Mouse (Mus musculus): ENCODE measurements around the gene Hemk1. TPM values are rescaled to one million over a fixed set of nuclear protein-coding genes. Genes with fewer than 3 reads are reported as not detected.
A peak's percentile ranks its signal among the peaks of the same experiment; 100 is the strongest.

Hemk1 gene
- 13.3 and 14.9 TPM in 2 replicates for polyA plus RNA-seq (2016; fragmentation: Nextera tagmentation; extraction: Ambion mirVana)

DNA sequence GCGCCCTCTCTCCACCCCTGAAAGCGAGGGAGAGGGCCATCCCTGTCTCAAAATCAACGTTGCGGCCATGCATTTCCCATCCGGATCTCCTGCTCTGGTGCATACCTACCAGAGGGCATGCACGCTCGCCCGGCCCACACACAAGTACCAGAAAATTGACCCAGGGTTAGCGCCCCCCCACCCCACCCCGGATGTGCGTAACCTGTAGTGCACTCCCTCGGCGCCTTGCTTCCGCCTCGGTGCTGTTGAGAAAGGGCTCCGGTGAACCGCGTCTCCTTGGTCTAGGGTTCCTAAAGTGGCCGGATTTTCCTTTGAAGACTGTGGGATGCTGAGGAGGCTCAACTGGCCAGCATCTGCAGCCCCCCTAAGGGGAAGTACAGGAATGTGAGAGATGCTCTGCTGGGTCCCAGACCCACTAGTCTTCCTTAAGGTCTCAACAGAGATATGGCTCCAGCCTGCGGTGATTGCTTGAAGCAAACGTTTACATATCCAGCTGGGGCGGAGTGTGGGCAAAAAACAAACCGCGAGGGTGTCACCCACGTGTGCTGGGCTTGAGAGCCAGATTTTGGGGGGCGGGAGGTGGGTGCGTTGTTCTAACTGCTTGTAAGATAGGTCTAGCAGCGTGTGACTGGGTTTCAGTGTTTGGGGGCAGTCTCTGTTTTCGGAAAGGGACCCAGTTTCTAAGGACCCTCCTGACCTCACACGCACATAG is at the start of gene Hemk1:
Gene Hemk1 (minus strand): TSS at position 179 of the 712 bp plus-strand sequence.
- peak within 1 kb of the TSS; percentile 76 for H3K27ac ChIP-seq (replicated peaks)
- peak within 1 kb of the TSS; percentile 61 for H3K4me3 ChIP-seq
- H3K4me1 ChIP-seq, result peaks cover 30% of the 10 kb centered on the region
- ATAC-seq (ENCODE audit: low FRiP score, low read depth), result peak; percentile 71
- 4% methylated on average over 30 of the region's 30 CpGs for WGBS
- peaks cover 21% of the 10 kb centered on the region for H3K27me3 ChIP-seq
- H3K36me3 ChIP-seq, result 0 out of 2 replicates have a peak, but pooled peaks cover 7% of the 10 kb centered on the region
- peak within 1 kb of the TSS; percentile 74 for H3K9ac ChIP-seq (replicated peaks)
- H3K9me3 ChIP-seq, result no peaks in the 10 kb centered on the region
- H3K4me2 ChIP-seq (replicated peaks), result peak within 1 kb of the TSS; percentile 93

DNA sequence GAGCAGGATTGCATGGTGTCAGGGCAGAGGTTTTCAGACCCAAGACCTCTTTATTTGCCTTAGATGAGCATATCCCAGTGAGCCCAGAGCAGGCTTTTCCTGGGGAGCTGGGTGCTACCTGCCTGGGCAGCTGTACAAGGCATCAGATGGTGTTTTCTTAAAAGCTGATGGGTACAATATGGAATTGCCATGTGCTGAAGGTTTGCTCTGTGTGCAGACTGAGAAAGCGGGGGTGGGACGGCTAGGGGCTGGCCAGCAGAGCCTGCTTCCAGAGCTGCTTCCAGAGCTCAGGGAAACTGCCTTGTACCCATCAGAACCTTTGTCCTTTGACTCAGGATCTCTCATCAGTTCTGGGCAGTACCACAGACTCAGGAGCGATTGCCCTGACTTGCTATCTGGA is 49.6 kb upstream of the Hemk1 start:
- Histone ChIP-seq H3K9me3 (no peaks in the 10 kb centered on the region), H3K4me3 (no peak overlapping the region), H3K36me3 (no peaks in the 10 kb centered on the region), H3K27me3 (peaks cover 35% of the 10 kb centered on the region), H3K9ac (replicated peaks) (no peak overlapping the region), H3K27ac (replicated peaks) (no peak overlapping the region), H3K4me1 (peaks cover 14% of the 10 kb centered on the region; the same call in 1 of the 2 replicates), H3K4me2 (replicated peaks) (no peak overlapping the region)
- no peak for ATAC-seq (ENCODE audit: low FRiP score, low read depth)
- 92% methylated on average over 3 of the region's 3 CpGs for WGBS

DNA sequence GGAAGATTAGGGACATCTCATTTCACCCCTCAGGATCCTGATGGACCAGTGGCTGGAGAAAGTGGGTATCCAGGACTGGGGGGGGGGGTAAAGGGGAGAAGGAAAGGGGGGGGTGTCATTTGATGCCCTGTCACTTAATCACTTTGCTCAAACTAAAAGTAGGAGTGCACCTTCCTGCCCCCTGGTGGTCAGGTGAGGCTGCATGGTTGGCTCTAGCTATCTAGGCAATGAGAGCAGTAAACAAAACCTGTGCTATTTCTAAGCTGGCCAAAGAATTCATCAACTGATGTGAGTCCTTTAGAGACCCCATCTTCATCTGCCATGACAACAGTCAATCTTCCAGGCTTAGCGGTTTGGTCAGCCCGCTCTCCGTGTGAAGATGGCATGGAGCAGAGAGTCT is 48.6 kb upstream of the Hemk1 start:
- no peak overlapping the region for H3K27ac ChIP-seq (replicated peaks)
- H3K4me2 ChIP-seq (replicated peaks), result no peak overlapping the region
- no peak for ATAC-seq (ENCODE audit: low FRiP score, low read depth)
- no peak overlapping the region for H3K4me3 ChIP-seq
- no peaks in the 10 kb centered on the region for H3K9me3 ChIP-seq
- no peak overlapping the region for H3K9ac ChIP-seq (replicated peaks)
- H3K4me1 ChIP-seq, result peaks cover 14% of the 10 kb centered on the region; the same call in 1 of the 2 replicates
- H3K27me3 ChIP-seq, result peaks cover 45% of the 10 kb centered on the region
- H3K36me3 ChIP-seq, result no peaks in the 10 kb centered on the region
- WGBS, result 53% methylated on average over 3 of the region's 3 CpGs

DNA sequence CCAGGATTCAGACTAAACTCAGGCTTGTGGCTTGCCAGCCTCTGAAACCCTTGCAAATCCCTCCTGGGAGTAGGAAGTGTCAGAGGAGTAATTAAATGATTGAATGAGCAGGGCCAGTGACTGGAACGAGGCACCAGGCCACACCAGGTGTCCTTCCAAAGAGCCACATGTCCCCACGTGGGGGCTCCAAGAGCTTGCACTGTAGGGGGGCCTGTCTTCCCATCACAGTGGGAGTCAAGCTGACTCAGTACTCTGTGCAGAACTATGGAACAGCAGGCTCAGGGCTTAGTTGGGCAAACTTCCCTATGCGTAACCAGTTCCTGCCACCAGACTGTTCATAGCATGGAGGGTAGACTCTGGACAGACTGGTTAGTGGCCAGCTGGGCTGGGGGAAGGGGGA is 46.2 kb upstream of the Hemk1 start:
- peaks cover 7% of the 10 kb centered on the region; the same call in 1 of the 2 replicates for H3K4me1 ChIP-seq
- H3K27me3 ChIP-seq, result peaks cover 65% of the 10 kb centered on the region
- H3K4me3 ChIP-seq, result no peak overlapping the region
- H3K9ac ChIP-seq (replicated peaks), result no peak overlapping the region
- H3K9me3 ChIP-seq, result no peaks in the 10 kb centered on the region
- H3K4me2 ChIP-seq (replicated peaks), result no peak overlapping the region
- H3K27ac ChIP-seq (replicated peaks), result no peak overlapping the region
- no peaks in the 10 kb centered on the region for H3K36me3 ChIP-seq
- 17% methylated on average over 3 of the region's 3 CpGs for WGBS
- no peak for ATAC-seq (ENCODE audit: low FRiP score, low read depth)

DNA sequence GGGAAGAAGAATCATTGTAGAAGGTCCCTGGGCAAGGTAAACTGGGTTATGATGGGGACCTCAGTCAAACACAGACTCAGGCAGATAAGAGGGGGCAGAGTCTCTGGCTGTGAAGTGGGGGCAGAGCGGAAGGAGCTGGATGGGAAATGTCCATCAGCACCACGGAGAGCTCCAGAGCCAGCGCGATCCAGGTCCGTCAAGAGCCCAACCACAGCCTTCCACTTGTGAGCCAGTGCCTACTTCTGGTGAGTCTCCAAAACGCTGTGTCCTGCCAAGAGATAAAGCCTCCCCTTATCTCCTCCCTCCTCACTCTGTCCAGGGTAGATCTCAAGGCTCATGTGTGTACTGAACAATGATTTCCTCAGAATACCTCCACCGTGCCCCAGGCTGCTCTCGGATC is 43.6 kb upstream of the Hemk1 start:
- H3K27me3 ChIP-seq, result peaks cover 91% of the 10 kb centered on the region
- H3K4me1 ChIP-seq, result peaks cover 14% of the 10 kb centered on the region
- no peak for ATAC-seq (ENCODE audit: low FRiP score, low read depth)
- H3K9me3 ChIP-seq, result no peaks in the 10 kb centered on the region
- H3K9ac ChIP-seq (replicated peaks), result no peak overlapping the region
- no peak overlapping the region for H3K4me2 ChIP-seq (replicated peaks)
- H3K27ac ChIP-seq (replicated peaks), result no peak overlapping the region
- WGBS, result 8% methylated on average over 8 of the region's 8 CpGs
- H3K4me3 ChIP-seq, result no peak overlapping the region
- H3K36me3 ChIP-seq, result no peaks in the 10 kb centered on the region

DNA sequence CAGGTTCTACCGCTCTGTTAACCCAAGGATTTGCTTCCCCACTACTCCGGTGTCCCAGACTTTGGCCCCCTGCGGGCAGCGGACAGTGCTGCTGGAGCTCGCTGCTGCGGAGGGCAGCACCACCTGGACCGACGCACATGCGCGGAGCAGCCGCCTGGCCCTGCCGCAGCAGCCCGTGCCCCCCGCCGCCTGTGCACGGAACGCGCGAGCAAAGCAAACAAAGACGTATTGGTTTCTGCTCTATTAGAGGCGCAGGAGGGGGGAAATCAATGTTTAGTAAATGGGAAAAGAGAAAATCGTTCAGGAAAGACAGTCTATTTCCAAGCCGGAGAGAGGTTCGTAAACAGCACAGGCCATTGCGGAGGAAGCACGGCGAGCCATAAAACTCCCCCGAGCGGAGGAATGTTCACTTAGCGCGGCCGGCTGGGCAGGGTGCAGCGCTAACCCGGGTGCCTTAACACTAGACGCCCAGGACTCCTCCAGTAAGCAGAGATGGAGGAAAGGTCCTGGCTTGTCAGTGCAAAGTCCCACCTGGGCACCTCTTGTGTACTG is 39.9 kb upstream of the Hemk1 start:
- peak overlapping the region; percentile 74 for H3K4me2 ChIP-seq (replicated peaks)
- H3K9ac ChIP-seq (replicated peaks), result peak overlapping the region; percentile 49
- H3K36me3 ChIP-seq, result no peaks in the 10 kb centered on the region
- H3K4me3 ChIP-seq, result peak overlapping the region; percentile 42
- under 1% methylated on average over 35 of the region's 35 CpGs for WGBS
- ATAC-seq (ENCODE audit: low FRiP score, low read depth), result peak; percentile 80
- peaks cover 87% of the 10 kb centered on the region for H3K27me3 ChIP-seq
- H3K4me1 ChIP-seq, result peaks cover 19% of the 10 kb centered on the region
- H3K27ac ChIP-seq (replicated peaks), result peak overlapping the region; percentile 46
- H3K9me3 ChIP-seq, result no peaks in the 10 kb centered on the region

DNA sequence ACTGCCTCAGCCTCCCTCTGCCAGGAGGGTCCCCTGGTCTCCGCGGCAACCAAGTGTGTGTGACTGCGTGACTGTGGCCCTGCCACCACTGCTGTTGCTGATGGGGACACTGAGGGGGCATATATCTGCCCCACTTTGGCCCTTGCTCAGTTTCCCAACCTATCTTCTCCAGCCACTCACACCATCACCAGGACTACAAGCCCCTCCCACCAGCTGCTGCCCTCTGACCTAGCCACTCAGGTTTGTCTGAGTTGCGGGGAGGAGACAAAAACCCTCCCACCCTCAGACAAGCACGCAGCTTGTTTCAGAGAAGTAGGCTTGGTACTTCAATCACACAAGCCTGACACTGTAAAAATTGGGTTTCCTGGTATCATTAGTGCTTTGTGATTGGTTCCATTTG is 37.3 kb upstream of the Hemk1 start:
- Histone ChIP-seq H3K4me2 (replicated peaks) (no peak overlapping the region), H3K27me3 (peaks cover 61% of the 10 kb centered on the region), H3K4me1 (peaks cover 19% of the 10 kb centered on the region), H3K4me3 (no peak overlapping the region), H3K9ac (replicated peaks) (no peak overlapping the region), H3K9me3 (no peaks in the 10 kb centered on the region), H3K36me3 (no peaks in the 10 kb centered on the region), H3K27ac (replicated peaks) (no peak overlapping the region)
- no peak for ATAC-seq (ENCODE audit: low FRiP score, low read depth)
- WGBS, result 17% methylated on average over 5 of the region's 5 CpGs

DNA sequence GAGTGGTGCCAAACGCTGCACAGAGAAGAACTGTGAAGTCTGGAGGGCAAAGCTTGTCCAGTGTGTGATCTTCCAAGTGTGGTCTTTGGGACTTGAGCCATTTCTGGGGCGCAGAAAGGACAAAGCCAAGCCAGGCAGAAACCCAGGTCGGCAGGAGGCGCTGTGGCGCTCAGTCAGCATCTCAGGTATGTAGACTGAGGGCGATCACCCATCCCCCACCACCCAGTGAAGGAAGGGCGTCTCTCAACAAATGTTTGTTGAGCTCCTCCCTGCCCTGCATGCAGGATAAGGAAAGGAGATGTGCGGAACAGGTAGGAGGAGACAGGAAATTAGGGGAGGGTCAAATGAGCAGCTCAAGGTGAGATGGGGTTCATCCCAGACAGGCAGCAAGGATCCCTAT is 36.5 kb upstream of the Hemk1 start:
- H3K4me3 ChIP-seq, result no peak overlapping the region
- 5% methylated on average over 8 of the region's 8 CpGs for WGBS
- H3K9me3 ChIP-seq, result no peaks in the 10 kb centered on the region
- peaks cover 24% of the 10 kb centered on the region for H3K4me1 ChIP-seq
- H3K27me3 ChIP-seq, result peaks cover 53% of the 10 kb centered on the region
- ATAC-seq (ENCODE audit: low FRiP score, low read depth), result no peak
- H3K36me3 ChIP-seq, result no peaks in the 10 kb centered on the region
- H3K9ac ChIP-seq (replicated peaks), result no peak overlapping the region
- H3K27ac ChIP-seq (replicated peaks), result no peak overlapping the region
- H3K4me2 ChIP-seq (replicated peaks), result no peak overlapping the region

DNA sequence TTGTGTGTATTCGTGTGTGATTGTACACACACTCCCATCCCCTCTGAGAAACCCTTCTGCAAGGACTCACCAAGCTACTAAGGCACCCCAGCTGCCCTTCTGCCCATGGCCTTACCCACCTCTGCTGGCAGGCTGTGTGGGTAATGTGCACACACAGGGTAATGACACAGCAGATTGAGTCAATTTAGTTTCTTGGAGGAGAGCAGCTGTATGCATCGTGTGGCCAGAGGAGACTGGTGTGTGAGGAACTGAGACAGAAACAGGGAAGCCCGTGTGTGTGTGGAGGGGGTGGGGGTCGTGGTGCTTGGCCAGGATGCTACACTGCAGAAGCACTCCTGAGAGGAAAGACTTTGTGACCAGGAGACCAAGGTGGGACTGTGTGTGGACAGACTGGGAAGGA is 34.3 kb upstream of the Hemk1 start:
- no peak for ATAC-seq (ENCODE audit: low FRiP score, low read depth)
- Histone ChIP-seq H3K36me3 (no peaks in the 10 kb centered on the region), H3K27me3 (peaks cover 39% of the 10 kb centered on the region), H3K27ac (replicated peaks) (no peak overlapping the region), H3K4me2 (replicated peaks) (no peak overlapping the region), H3K4me1 (peaks cover 11% of the 10 kb centered on the region), H3K4me3 (no peak overlapping the region), H3K9ac (replicated peaks) (no peak overlapping the region), H3K9me3 (no peaks in the 10 kb centered on the region)
- 64% methylated on average over 4 of the region's 4 CpGs for WGBS

DNA sequence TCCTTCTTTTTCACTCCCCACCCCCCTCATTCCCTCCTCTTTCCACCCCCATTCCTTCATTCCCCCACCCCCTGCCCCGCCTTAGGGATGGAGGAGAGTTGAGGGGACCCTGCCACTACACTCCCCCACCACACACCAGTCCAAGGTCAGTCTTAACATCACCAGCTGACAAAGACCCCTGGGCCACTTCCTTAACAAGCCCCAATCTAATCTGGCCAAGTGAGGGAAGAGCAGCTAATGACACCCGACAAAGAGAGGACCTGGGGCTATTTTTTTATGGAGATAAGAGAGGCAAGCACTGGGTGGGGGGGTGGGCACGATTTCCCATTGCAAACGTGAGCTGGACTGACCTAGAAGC is 31.9 kb upstream of the Hemk1 start:
- Histone ChIP-seq H3K9me3 (no peaks in the 10 kb centered on the region), H3K9ac (replicated peaks) (no peak overlapping the region), H3K27me3 (peaks cover 30% of the 10 kb centered on the region; the same call in 1 of the 2 replicates), H3K36me3 (no peaks in the 10 kb centered on the region), H3K27ac (replicated peaks) (peak overlapping the region; percentile 77), H3K4me3 (no peak overlapping the region), H3K4me2 (replicated peaks) (no peak overlapping the region), H3K4me1 (peaks cover 6% of the 10 kb centered on the region)
- ATAC-seq (ENCODE audit: low FRiP score, low read depth), result 0 out of 2 replicates have a peak, but pooled peaks have one; percentile 39
- WGBS, result 18% methylated on average over 4 of the region's 4 CpGs

DNA sequence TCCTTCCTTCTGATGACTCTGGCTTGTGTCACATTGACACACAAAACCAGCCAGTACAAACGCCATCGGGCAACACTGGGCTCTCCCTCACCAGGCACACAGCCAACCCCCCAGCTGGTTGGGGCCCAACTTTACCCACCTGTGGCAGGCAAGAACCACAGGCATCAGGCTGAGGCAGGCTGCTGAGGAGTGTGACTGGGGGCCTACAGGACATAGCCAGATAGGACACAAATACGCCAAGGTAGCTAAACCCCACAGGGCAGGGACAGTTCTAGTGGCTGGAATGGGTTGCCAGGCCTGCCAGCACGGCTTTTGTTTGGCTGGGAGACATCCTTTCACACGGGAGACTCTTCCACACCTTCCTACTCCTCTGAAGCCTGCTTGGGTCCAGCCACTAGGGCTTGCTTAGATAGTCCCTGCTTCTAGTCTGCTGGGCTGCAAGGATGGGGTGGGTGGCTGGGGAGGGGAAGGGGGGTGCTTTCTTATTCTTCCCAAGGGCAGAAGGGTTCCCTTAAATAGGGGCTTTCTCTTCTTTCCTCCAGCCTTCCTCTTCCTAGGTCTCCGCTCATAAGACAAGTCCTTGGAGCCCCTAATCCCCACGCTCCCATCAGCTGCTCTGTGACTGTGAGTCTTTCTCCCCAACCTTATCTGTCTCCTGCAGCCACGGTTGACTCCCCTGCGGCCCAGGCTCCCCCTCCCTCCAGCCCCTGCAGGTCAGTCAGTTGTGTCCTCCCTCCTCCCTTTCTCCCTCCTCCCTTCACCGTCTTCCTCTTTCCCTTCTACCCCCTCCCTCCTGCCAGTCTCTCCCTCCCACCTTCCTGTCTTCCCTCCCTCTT is 31.3 kb upstream of the Hemk1 start:
- Histone ChIP-seq H3K27ac (replicated peaks) (peak overlapping the region; percentile 77), H3K36me3 (no peaks in the 10 kb centered on the region), H3K27me3 (peaks cover 24% of the 10 kb centered on the region; the same call in 1 of the 2 replicates), H3K4me1 (peaks cover 6% of the 10 kb centered on the region), H3K4me2 (replicated peaks) (no peak overlapping the region), H3K4me3 (no peak overlapping the region), H3K9ac (replicated peaks) (no peak overlapping the region), H3K9me3 (no peaks in the 10 kb centered on the region)
- peak; percentile 68; the same call in 1 of the 2 replicates for ATAC-seq (ENCODE audit: low FRiP score, low read depth)
- WGBS, result 34% methylated on average over 10 of the region's 10 CpGs

DNA sequence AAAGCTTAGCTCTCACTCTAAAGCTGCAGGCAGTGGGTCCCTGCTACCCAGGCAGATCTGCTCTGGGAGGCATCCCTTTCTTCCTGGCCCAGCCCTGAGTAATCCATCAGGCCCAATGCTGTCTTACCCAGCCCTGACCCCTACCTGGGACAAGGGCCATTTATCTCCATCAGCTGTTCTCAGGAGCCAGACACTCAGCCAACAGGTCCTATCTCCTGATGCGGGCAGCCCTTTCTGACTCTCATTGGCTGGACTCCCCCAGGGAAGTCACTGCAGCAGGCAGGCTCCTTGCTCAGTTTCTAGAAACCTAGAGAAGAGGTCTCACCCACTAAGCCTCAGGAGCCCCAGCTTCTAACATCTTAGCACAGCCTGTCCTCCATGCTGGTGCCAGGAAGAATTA is 30.2 kb upstream of the Hemk1 start:
- H3K4me3 ChIP-seq, result no peak overlapping the region
- peak overlapping the region; percentile 77; the same call in 1 of the 2 replicates for H3K27ac ChIP-seq (replicated peaks)
- no peak overlapping the region for H3K9ac ChIP-seq (replicated peaks)
- WGBS, result 90% methylated on average over 1 of the region's 1 CpGs
- H3K27me3 ChIP-seq, result peaks cover 17% of the 10 kb centered on the region; the same call in 1 of the 2 replicates
- H3K36me3 ChIP-seq, result no peaks in the 10 kb centered on the region
- H3K4me2 ChIP-seq (replicated peaks), result no peak overlapping the region
- no peak for ATAC-seq (ENCODE audit: low FRiP score, low read depth)
- no peaks in the 10 kb centered on the region for H3K9me3 ChIP-seq
- peaks cover 6% of the 10 kb centered on the region for H3K4me1 ChIP-seq
